In the genomic region with DNA sequence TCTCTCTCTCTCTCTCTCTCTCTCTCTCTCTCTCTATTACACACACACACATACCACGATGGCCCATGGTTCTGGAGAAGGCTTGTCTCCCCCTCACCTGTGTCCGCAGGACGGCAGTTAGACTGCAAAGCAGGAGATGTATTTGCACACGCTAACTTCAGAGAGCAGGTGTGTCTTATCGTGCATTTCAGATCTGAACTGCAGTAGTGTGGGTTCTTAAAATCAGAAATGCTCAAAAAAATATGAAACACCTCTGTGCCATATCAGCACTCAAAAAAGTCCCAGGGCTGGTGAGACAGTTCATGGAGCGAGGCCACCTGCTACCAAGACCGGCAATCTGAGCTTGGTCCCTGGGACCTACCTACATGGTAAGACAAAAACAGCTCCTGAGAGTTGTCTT, we compare ENCODE assay signal across 15 mouse cellular contexts. TPM values are rescaled to one million over a fixed set of nuclear protein-coding genes. Genes with fewer than 3 reads are reported as not detected.
A peak's percentile ranks its signal among the peaks of the same experiment; 100 is the strongest.
DNase-seq lines count a peak whose midpoint lies in the region; TF ChIP-seq lines count a peak whose summit lies in the region.
"Had no signal": no experiment of that assay in that cellular context is flagged by ENCODE, and none has a peak within 500 bp of the region (broad histone marks: within the 10 kb centered on the region; RNA-seq: fewer than 3 reads in every experiment).

No protein-coding gene starts in this region.

- TF ChIP-seq CTCF in left cerebral cortex, adult 2 months (IDR thresholded peaks at IDR 0.05), result no peak

- DNase-seq in heart, adult 11 months, result peak; percentile 49
- DNase-seq in heart, postnatal 14 days, result no peak
- peak; percentile 36 for DNase-seq in thymus, postnatal 0 days (ENCODE audit: low spot score)
- peak; percentile 39 for DNase-seq in thymus, postnatal 25 days
- no peak for DNase-seq in left cerebral cortex, adult 2 months (ENCODE audit: extremely low spot score in 1 of 2, low spot score in 2 of 2)
- no peak for DNase-seq in left cerebral cortex, adult 18-20 months (ENCODE audit: low spot score in 2 of 2)
- no peak for DNase-seq in embryo, embryonic 11 days
- DNase-seq: adrenal gland, adult 2 months; adrenal gland, postnatal 10 days; adrenal gland, postnatal 36 days; forebrain, postnatal 0 days had no signal

- intact Hi-C loops in heart, postnatal 14 days (cut with DNase I), result no loop called here
- intact Hi-C loops in left cerebral cortex, adult 2 months (cut with DNase I), result loop anchor here (5.0 to 10.0 kb wide), 2 partner anchors 90 to 187 kb away; no protein-coding TSS in a partner anchor

- no peak overlapping the region for H3K27ac ChIP-seq in left cerebral cortex, adult 2 months
- H3K27ac ChIP-seq: embryonic facial prominence, embryonic 10.5 days; embryonic facial prominence, embryonic 12.5 days; forebrain, embryonic 12.5 days had no signal

- no peak overlapping the region for H3K4me3 ChIP-seq in left cerebral cortex, adult 2 months
- H3K4me3 ChIP-seq: embryonic facial prominence, embryonic 10.5 days; embryonic facial prominence, embryonic 12.5 days; forebrain, embryonic 12.5 days had no signal

RNA-seq across cellular contexts. Expression of gene D430041D05Rik, which starts 1.0 kb away (rescaled TPM):
- 1 to 10 TPM in 1 of 2 experiments, under 1 TPM in 1; 0.10 to 1.4 TPM for total RNA-seq in heart, postnatal 14 days (2021)
- polyA plus RNA-seq in thymus, postnatal 0 days (2015; fragmentation: Nextera tagmentation; extraction: Ambion mirVana), result 0.95 and 1.1 TPM in 2 replicates
- 100 to 1,000 TPM; 121 to 123 TPM for total RNA-seq in left cerebral cortex, adult 2 months (2021)
- total RNA-seq in left cerebral cortex, adult 18-20 months (2021), result 100 to 1,000 TPM; 102 to 106 TPM
- total RNA-seq: common myeloid progenitor, adult 5-6 weeks had no signal

Comparison
In these comparisons a context has a peak if more than half of its experiments do, and no peak if none do; other contexts are left out.
1. DNase-seq: peak in heart, adult 11 months (single experiment), thymus, postnatal 0 days (single experiment) and thymus, postnatal 25 days (single experiment); none in heart, postnatal 14 days (0 of 2), left cerebral cortex, adult 2 months (0 of 2), left cerebral cortex, adult 18-20 months (0 of 2) and embryo, embryonic 11 days (single experiment).
2. RNA of gene D430041D05Rik, which starts 1.0 kb away (total RNA-seq): 121 to 123 TPM in left cerebral cortex, adult 2 months and 102 to 106 TPM in left cerebral cortex, adult 18-20 months; 0.10 to 1.4 TPM in heart, postnatal 14 days; every median in the first group is over 10 times any median in the second.